Mouse (Mus musculus) liver, embryonic 14.5 days (tissue): ENCODE results near the gene Serhl.

Experiments used
- CTCF ChIP-seq: IDR thresholded peaks from 2 replicates; pipeline ENCODE4 v1.5.1; 2016; ENCODE audit warnings: antibody characterized with exemption, low read depth, control low read depth
- EP300 ChIP-seq: IDR thresholded peaks from 2 replicates; pipeline ENCODE4 v1.6.1; 2016; ENCODE audit warnings: antibody characterized with exemption, low read depth

GRCm38 (mm10) chr15:83099533-83100331 is 10.4 kb downstream of the Serhl start:
- TF ChIP-seq CTCF (no peak), EP300 (no peak)
